Mouse (Mus musculus): ENCODE measurements around the gene Mpdu1. TPM values are rescaled to one million over a fixed set of nuclear protein-coding genes. Genes with fewer than 3 reads are reported as not detected.

Mpdu1 gene
- total RNA-seq, 2 experiments from 2014 or later = 11.8 to 12.1 TPM

Small RNA genes lying within 50 kb of the gene (microRNA-seq; reads per million reads assigned to microRNA genes)
- 2.5 to 3.2 reads per million in 2 experiments for gene Mir1934
- 0 reads per million in 2 experiments for gene Mir467f

Other genes with a start within 250 kb of the Mpdu1 start
- gene Kdm6b, start 249.0 kb downstream of the Mpdu1 start, total RNA-seq (2021) = 10 to 100 TPM; 30.3 to 31.4 TPM
- under 1 TPM; 0.06 to 0.07 TPM for gene Dnah2, start 113.5 kb downstream of the Mpdu1 start, total RNA-seq (2021)
- gene Efnb3, start 102.4 kb downstream of the Mpdu1 start, total RNA-seq (2021) = 1 to 10 TPM in 1 of 2 experiments, under 1 TPM in 1; 0.71 to 1.3 TPM
- gene Wrap53, start 82.4 kb downstream of the Mpdu1 start, total RNA-seq (2021) = 1 to 10 TPM; 3.5 to 4.0 TPM
- 10 to 100 TPM; 15.2 to 22.7 TPM for gene Trp53, start 82.3 kb downstream of the Mpdu1 start, total RNA-seq (2021)
- 100 to 1,000 TPM; 384 to 403 TPM for gene Atp1b2, start 56.7 kb downstream of the Mpdu1 start, total RNA-seq (2021)
- gene Shbg, start 44.7 kb downstream of the Mpdu1 start, total RNA-seq (2021) = under 1 TPM; 0.38 to 0.47 TPM
- gene Sat2, start 40.6 kb downstream of the Mpdu1 start, total RNA-seq (2021) = 1 to 10 TPM; 4.9 to 5.0 TPM
- 10 to 100 TPM; 55.3 to 66.5 TPM for gene Fxr2, start 29.7 kb downstream of the Mpdu1 start, total RNA-seq (2021)
- gene Sox15, start 7.3 kb downstream of the Mpdu1 start, total RNA-seq (2021) = not detected
- 1 to 10 TPM; 4.0 to 4.6 TPM for gene Cd68, start 3.5 kb upstream of the Mpdu1 start, total RNA-seq (2021)
- 100 to 1,000 TPM; 141 to 170 TPM for gene Eif4a1, start 9.8 kb upstream of the Mpdu1 start, total RNA-seq (2021)
- 10 to 100 TPM; 22.4 to 23.2 TPM for gene Senp3, start 19.4 kb upstream of the Mpdu1 start, total RNA-seq (2021)
- 1 to 10 TPM; 1.3 to 1.8 TPM for gene Tnfsf13, start 23.1 kb upstream of the Mpdu1 start, total RNA-seq (2021)
- 10 to 100 TPM; 14.0 to 14.8 TPM for gene Tnfsf12, start 33.2 kb upstream of the Mpdu1 start, total RNA-seq (2021)
- gene Tnfsfm13, start 33.5 kb upstream of the Mpdu1 start, total RNA-seq (2021) = 1 to 10 TPM; 2.2 to 3.0 TPM
- 10 to 100 TPM; 36.4 to 39.1 TPM for gene Polr2a, start 96.0 kb upstream of the Mpdu1 start, total RNA-seq (2021)
- gene Slc35g3, start 99.3 kb upstream of the Mpdu1 start, total RNA-seq (2021) = not detected
- gene Zbtb4, start 103.3 kb upstream of the Mpdu1 start, total RNA-seq (2021) = 10 to 100 TPM; 18.2 to 21.3 TPM
- 10 to 100 TPM; 75.5 to 80.7 TPM for gene Chrnb1, start 133.3 kb upstream of the Mpdu1 start, total RNA-seq (2021)
- gene Fgf11, start 139.2 kb upstream of the Mpdu1 start, total RNA-seq (2021) = 1 to 10 TPM; 6.6 to 8.0 TPM
- under 1 TPM; 0.16 to 0.27 TPM for gene Tmem102, start 143.0 kb upstream of the Mpdu1 start, total RNA-seq (2021)
- gene Gm39566, start 152.7 kb upstream of the Mpdu1 start, total RNA-seq (2021) = not detected
- not detected for gene Spem2, start 155.8 kb upstream of the Mpdu1 start, total RNA-seq (2021)
- gene Spem1, start 159.5 kb upstream of the Mpdu1 start, total RNA-seq (2021) = not detected
- 1 to 10 TPM; 6.8 to 7.4 TPM for gene Nlgn2, start 175.1 kb upstream of the Mpdu1 start, total RNA-seq (2021)
- gene Tmem256, start 175.9 kb upstream of the Mpdu1 start, total RNA-seq (2021) = 100 to 1,000 TPM; 104 to 108 TPM
- 10 to 100 TPM; 16.5 to 22.4 TPM for gene Plscr3, start 183.7 kb upstream of the Mpdu1 start, total RNA-seq (2021)
- gene Tnk1, start 196.1 kb upstream of the Mpdu1 start, total RNA-seq (2021) = under 1 TPM in 1 of 2 experiments, not detected in 1; 0.10 TPM
- gene Tmem95, start 215.4 kb upstream of the Mpdu1 start, total RNA-seq (2021) = not detected
- 1 to 10 TPM; 2.0 TPM for gene Kctd11, start 218.8 kb upstream of the Mpdu1 start, total RNA-seq (2021)
- under 1 TPM; 0.33 to 0.55 TPM for gene Acap1, start 232.9 kb upstream of the Mpdu1 start, total RNA-seq (2021)
- under 1 TPM; 0.62 to 0.84 TPM for gene 2810408A11Rik, start 238.3 kb upstream of the Mpdu1 start, total RNA-seq (2021)
- 10 to 100 TPM; 27.2 to 29.1 TPM for gene Neurl4, start 238.4 kb upstream of the Mpdu1 start, total RNA-seq (2021)